Mouse (Mus musculus) erythroblast, embryonic 14.5 days (primary cell): ENCODE data around the gene Stn1. TPM values are rescaled to one million over a fixed set of nuclear protein-coding genes. Genes with fewer than 3 reads are reported as not detected.

Experiments used
- H3K27me3 ChIP-seq: 2 replicates; pipeline ENCODE4 v1.6.1; 2012; ENCODE audit warnings: inconsistent platforms; ENCODE audit not compliant: control insufficient read depth
- H3K36me3 ChIP-seq: 2 replicates; pipeline ENCODE4 v1.6.1; 2012; ENCODE audit warnings: mild to moderate bottlenecking, inconsistent platforms; ENCODE audit not compliant: control insufficient read depth
- H3K4me1 ChIP-seq: 2 replicates; pipeline ENCODE4 v1.6.1; 2012; ENCODE audit warnings: inconsistent platforms; ENCODE audit not compliant: control insufficient read depth
- H3K4me3 ChIP-seq: replicated peaks from 2 replicates; pipeline ENCODE3; 2012; ENCODE audit warnings: moderate library complexity, mild to moderate bottlenecking, inconsistent platforms
- H3K9me3 ChIP-seq: 2 replicates; pipeline ENCODE4 v1.6.1; 2012; ENCODE audit warnings: low read length, inconsistent platforms, mixed read lengths; ENCODE audit not compliant: control insufficient read depth
- GATA1 ChIP-seq: IDR thresholded peaks from 2 replicates; pipeline ENCODE4 v1.6.1; 2012; ENCODE audit warnings: low read length, inconsistent platforms, mixed read lengths
- TAL1 ChIP-seq: IDR thresholded peaks from 3 replicates; pipeline ENCODE4 v1.6.1; 2012; ENCODE audit warnings: low read length, inconsistent platforms, mixed read lengths
- polyA plus RNA-seq: library from polyadenylated mRNA; stranded (reverse); fragments of >175 nt; gene quantifications from 2 replicates; pipeline ENCODE4 v1.2.3, GENCODE M21; 2012

Stn1 gene
- polyA plus RNA-seq, 1 experiment = 0.38 TPM

DNA sequence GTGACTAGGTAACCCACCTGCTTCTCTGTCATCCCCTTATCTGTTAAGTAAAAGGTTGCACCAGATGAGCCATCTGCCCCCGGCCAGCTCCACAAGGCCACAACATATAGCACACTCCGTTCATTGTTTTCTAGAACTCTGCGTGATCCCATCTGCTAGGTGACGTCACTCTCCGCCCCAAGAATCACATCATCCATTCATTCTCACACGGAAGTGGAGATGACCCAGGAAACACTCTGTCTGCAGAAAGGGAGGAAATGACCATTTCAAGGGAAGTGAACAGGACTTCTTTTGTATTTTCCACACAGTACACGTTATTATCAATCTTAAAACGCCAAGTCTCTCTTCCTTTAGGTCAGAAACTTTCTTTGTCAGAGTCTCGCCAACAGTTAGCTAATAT is 75.9 kb downstream of the Stn1 start:
- no peak overlapping the region for H3K4me3 ChIP-seq
- peaks cover 66% of the 10 kb centered on the region for H3K27me3 ChIP-seq
- H3K4me1 ChIP-seq = peaks cover 37% of the 10 kb centered on the region
- H3K9me3 ChIP-seq = peaks cover 11% of the 10 kb centered on the region
- no peaks in the 10 kb centered on the region; the same call in 1 of the 2 replicates for H3K36me3 ChIP-seq
- TF ChIP-seq GATA1 (no peak), TAL1 (no peak)

DNA sequence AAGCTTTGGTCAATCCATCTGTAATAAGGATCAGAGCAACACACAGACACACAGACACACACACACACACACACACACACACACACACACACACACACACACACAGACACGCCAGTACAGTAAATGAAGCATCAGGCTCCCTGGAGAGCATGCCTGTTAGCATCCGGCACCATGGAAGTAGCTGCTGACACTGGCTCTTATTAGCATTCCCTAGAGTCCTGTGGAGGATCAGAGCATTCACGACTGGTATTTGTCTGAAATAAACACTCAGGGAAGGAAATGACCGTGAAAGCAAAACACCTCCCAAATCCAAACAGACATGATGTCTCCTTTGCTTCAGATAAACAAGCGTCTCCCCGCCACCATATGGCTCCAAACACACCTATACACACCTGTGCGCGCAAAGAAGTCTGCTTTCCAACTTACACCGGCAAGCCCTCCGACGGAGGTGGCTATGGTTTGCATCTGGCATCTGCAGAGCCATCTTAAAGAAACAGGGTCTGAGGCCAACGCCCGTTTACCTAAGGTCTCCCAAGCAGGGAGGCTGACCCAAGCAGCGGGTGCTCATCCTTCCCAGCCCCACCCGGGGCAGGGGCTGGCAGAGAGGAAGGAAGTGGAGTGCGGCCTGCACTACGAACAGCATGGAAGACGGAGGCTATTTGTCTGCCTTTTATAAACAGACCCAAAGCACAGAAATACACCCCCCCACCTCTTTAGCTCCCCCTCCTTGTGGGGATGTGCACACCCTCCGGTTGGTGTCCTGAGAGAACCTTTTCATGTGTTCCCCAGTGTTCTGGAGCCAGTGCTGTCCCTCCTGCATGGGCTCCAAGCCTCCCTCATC is 77.0 kb downstream of the Stn1 start:
- peaks cover 11% of the 10 kb centered on the region for H3K9me3 ChIP-seq
- TF ChIP-seq TAL1 (no peak), GATA1 (no peak)
- H3K36me3 ChIP-seq = no peaks in the 10 kb centered on the region; the same call in 1 of the 2 replicates
- H3K4me1 ChIP-seq = peaks cover 39% of the 10 kb centered on the region
- no peak overlapping the region for H3K4me3 ChIP-seq
- peaks cover 56% of the 10 kb centered on the region for H3K27me3 ChIP-seq

DNA sequence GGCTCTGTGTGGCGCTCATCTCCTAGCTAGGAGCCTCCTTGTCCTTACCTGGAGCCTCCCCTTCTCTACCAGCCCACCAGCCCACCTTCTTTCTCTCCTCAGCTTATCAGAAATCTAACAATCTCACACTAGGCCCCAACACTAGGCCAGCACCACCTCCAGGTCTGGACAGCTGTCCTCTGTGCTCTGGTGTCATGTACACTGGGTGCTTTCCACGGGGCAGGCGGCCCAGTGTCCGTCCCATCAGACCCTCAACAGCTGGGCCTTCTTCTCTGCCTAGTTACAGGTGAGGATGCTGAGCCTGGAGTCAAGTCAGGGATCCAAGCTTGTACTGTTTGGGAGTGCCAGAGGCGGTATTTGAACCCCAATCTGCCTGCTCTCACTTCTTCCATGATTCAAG is 78.1 kb downstream of the Stn1 start:
- TF ChIP-seq GATA1 = no peak
- TF ChIP-seq TAL1 = no peak
- Histone ChIP-seq H3K9me3 (peaks cover 8% of the 10 kb centered on the region), H3K4me3 (no peak overlapping the region), H3K4me1 (peaks cover 42% of the 10 kb centered on the region), H3K36me3 (no peaks in the 10 kb centered on the region; the same call in 1 of the 2 replicates), H3K27me3 (peaks cover 45% of the 10 kb centered on the region)

- peaks cover 8% of the 10 kb centered on the region for H3K9me3 ChIP-seq
- no peak for TF ChIP-seq TAL1
- TF ChIP-seq GATA1 = no peak
- H3K4me1 ChIP-seq = peaks cover 38% of the 10 kb centered on the region
- peaks cover 41% of the 10 kb centered on the region for H3K27me3 ChIP-seq
- H3K4me3 ChIP-seq = no peak overlapping the region
- no peaks in the 10 kb centered on the region; the same call in 1 of the 2 replicates for H3K36me3 ChIP-seq
Measured at GRCm38 (mm10) chr19:47458504-47459161, 78.7 kb downstream of the Stn1 start.

DNA sequence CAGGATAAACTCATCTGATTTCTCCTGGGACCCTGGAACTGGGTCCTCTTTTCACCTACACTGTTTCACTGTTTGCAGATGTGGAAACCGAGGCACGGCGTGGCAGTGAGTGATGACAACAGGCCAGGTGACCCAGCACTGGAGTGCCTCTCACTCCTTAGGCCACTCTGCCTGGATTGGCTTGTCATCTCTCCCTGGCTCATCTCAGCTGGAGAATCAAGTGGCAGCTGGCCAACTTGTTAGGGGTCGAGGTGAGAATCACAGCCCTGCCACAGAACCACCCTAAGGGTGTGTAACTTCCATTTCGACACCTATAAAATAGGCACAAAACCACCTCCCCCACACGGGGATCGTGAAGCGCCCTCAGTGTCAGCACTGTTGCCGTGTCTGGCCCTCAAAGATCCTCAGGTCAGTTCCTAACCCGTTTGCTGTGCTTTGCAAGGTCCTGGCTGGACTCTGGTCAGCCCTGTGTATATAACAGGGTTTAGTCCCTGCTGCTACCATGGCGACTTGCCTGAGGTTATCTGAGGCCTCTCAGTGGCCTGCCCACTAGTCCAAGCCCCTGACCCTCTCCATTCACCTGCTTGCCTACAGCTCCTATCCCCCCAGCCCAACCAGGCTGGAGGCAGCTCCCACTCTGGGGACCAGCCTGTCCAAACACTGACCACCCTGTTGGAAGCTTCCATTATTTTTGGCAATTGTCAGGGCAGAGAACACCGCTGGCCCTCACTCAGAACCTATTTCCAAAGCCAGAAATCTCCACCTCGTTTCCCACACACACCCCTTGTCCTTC is 79.4 kb downstream of the Stn1 start:
- Histone ChIP-seq H3K27me3 (peaks cover 34% of the 10 kb centered on the region), H3K36me3 (no peaks in the 10 kb centered on the region; the same call in 1 of the 2 replicates), H3K4me3 (no peak overlapping the region), H3K4me1 (peaks cover 33% of the 10 kb centered on the region), H3K9me3 (peaks cover 8% of the 10 kb centered on the region)
- TF ChIP-seq GATA1 (no peak), TAL1 (no peak)

GRCm38 (mm10) chr19:47456021-47456420 is 81.3 kb downstream of the Stn1 start:
- peaks cover 40% of the 10 kb centered on the region for H3K4me1 ChIP-seq

DNA sequence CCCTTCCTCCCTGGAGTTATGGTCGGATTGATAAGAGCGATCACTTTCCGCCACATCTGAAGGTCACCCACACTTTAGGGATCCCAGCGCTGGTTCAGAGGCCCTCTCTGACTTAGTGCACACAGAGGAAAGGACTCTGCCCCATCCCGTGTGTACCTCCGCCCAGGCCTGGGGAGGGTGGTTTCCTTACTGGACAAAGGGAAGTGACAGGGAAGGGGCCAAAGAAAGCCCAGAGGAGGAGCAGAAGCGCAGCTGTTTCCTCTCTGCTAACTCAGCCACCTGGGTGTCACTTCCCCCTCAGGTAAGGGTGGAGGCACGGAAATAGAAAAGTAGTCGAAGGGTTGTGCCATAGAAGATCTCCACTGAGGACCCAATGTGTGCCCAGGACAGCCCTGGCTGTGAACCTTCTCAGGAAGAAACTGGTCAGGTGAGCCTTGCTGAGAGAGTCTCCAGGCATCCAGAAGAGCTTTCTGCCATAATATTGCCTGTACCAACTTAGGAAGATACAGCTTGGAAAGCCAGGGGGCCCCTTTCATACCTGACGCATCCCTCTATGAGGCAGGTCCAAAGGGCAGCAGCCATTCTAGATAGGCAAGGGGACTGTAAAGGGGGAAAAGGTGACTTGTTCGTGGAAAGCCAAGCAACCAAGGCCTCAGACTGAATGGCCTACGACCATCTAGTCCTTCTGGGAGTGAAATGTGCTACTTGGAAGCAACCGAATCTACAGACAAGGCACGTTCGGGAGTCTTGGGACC is 82.1 kb downstream of the Stn1 start:
- TF ChIP-seq TAL1 (no peak), GATA1 (no peak)
- H3K4me1 ChIP-seq = peaks cover 47% of the 10 kb centered on the region
- H3K36me3 ChIP-seq = no peaks in the 10 kb centered on the region; the same call in 1 of the 2 replicates
- H3K4me3 ChIP-seq = no peak overlapping the region
- no peaks in the 10 kb centered on the region for H3K9me3 ChIP-seq
- H3K27me3 ChIP-seq = peaks cover 6% of the 10 kb centered on the region

More at GRCm38 (mm10) chr19:47456021-47456420, 81.3 kb downstream of the Stn1 start:
- Histone ChIP-seq H3K4me3 (no peak overlapping the region), H3K27me3 (peaks cover 15% of the 10 kb centered on the region), H3K9me3 (no peaks in the 10 kb centered on the region), H3K36me3 (no peaks in the 10 kb centered on the region; the same call in 1 of the 2 replicates)
- TF ChIP-seq GATA1 = no peak
- TF ChIP-seq TAL1 = no peak
